Mouse (Mus musculus) stomach, postnatal 0 days (tissue): ENCODE measurements at regions not wholly inside any gene's neighbourhood (a gene's known extent, or its start where the extent isn't known, plus 50 kb on each side); places are given as distances from the start of the nearest gene placed in this dataset.

Experiments used
- CTCF ChIP-seq: IDR thresholded peaks from 2 replicates; pipeline ENCODE4 v1.5.1; 2016; ENCODE audit warnings: antibody characterized with exemption, low read depth, mild to moderate bottlenecking, moderate library complexity
- EP300 ChIP-seq: optimal IDR thresholded peaks from 2 replicates; pipeline ENCODE3; 2016; ENCODE audit warnings: antibody characterized with exemption

- TF ChIP-seq CTCF, result no peak
- TF ChIP-seq EP300, result no peak
Observed at GRCm38 (mm10) chr11:117586063-117586462, 68.0 kb upstream of the Tnrc6c start.
